Mouse (Mus musculus) limb, embryonic 11.5 days (tissue): ENCODE data around the gene Pole3. TPM values are rescaled to one million over a fixed set of nuclear protein-coding genes. Genes with fewer than 3 reads are reported as not detected.

Experiments
- ATAC-seq: fragments of 200-750 bp; cut with Nextera tagmentation; 2 replicates; pipeline ENCODE4 v1.8.0; 2017; ENCODE audit warnings: low read depth; ENCODE audit not compliant: insufficient number of reproducible peaks, low FRiP score, low TSS enrichment
- DNase-seq: peaks from one replicate; pipeline ENCODE4 v3.0.0-alpha.2; 2015; ENCODE audit warnings: low spot score
- H3K27ac ChIP-seq: fragments of 300-500 bp; sonication (generic); replicated peaks from 2 replicates; pipeline ENCODE4 v1.5.1; 2014; ENCODE audit warnings: low read depth, mild to moderate bottlenecking, low read length
- H3K27me3 ChIP-seq: fragments of 300-500 bp; sonication (generic); 2 replicates; pipeline ENCODE4 v1.6.1; 2014; ENCODE audit warnings: mild to moderate bottlenecking, low read length, mixed read lengths; ENCODE audit not compliant: control insufficient read depth, insufficient read depth
- H3K36me3 ChIP-seq: fragments of 300-500 bp; sonication (generic); 2 replicates; pipeline ENCODE4 v1.6.1; 2014; ENCODE audit warnings: mild to moderate bottlenecking, low read length, moderate library complexity, mixed read lengths; ENCODE audit not compliant: control insufficient read depth, insufficient read depth
- H3K4me1 ChIP-seq: fragments of 300-500 bp; sonication (generic); 2 replicates; pipeline ENCODE4 v1.6.1; 2014; ENCODE audit warnings: low read length, mixed read lengths; ENCODE audit not compliant: control insufficient read depth, insufficient read depth
- H3K4me2 ChIP-seq: fragments of 300-500 bp; sonication (generic); 2 replicates; pipeline ENCODE4 v1.6.1; 2014; ENCODE audit warnings: low read depth, mild to moderate bottlenecking, moderate library complexity; ENCODE audit not compliant: severe bottlenecking
- H3K4me3 ChIP-seq: fragments of 300-500 bp; sonication (generic); 2 replicates; pipeline ENCODE4 v1.5.1; 2014; ENCODE audit warnings: low read depth, low read length
- H3K9ac ChIP-seq: fragments of 300-500 bp; sonication (generic); 2 replicates; pipeline ENCODE4 v1.6.1; 2014; ENCODE audit warnings: mild to moderate bottlenecking, low read length
- H3K9me3 ChIP-seq: fragments of 300-500 bp; sonication (generic); 2 replicates; pipeline ENCODE4 v1.6.1; 2016; ENCODE audit warnings: low read length; ENCODE audit not compliant: control insufficient read depth
- WGBS: fragments of 180-500 bp; shearing (Covaris S2); extraction: QIAGEN DNeasy Blood & Tissue Kit; methylation state at CpG from one replicate; pipeline ENCODE4 v1.1.7; 2014; 5-methylcytosine and 5-hydroxymethylcytosine counted together
- polyA plus RNA-seq: library from polyadenylated mRNA; unstranded; fragments of >200 nt; fragmentation: Nextera tagmentation; extraction: Ambion mirVana; gene quantifications from 2 replicates; pipeline ENCODE4 v1.2.1, GENCODE M21; 2014

Gene Pole3
- 107 and 116 TPM in 2 replicates for polyA plus RNA-seq

GRCm38 (mm10) chr4:62524651-62525488 lies at the start of gene Pole3, which contains the start of gene 4933430I17Rik:
Gene Pole3 (minus strand): TSS chr4:62525068.
Gene 4933430I17Rik (plus strand): TSS chr4:62525369.
- under 1% methylated on average over 59 of the region's 59 CpGs for WGBS
- peak within 1 kb of the TSS; percentile 84 for H3K4me2 ChIP-seq
- no peaks in the 10 kb centered on the region for H3K27me3 ChIP-seq
- peak within 1 kb of the TSS; percentile 89 for H3K9ac ChIP-seq
- DNase-seq, result peak; percentile 98
- peak within 1 kb of the TSS; percentile 80 for H3K27ac ChIP-seq
- H3K36me3 ChIP-seq, result peaks cover 2% of the 10 kb centered on the region; the same call in 1 of the 2 replicates
- peak within 1 kb of the TSS; percentile 68 for H3K4me3 ChIP-seq
- peak; percentile 99 for ATAC-seq
- H3K9me3 ChIP-seq, result no peaks in the 10 kb centered on the region
- peaks cover 9% of the 10 kb centered on the region for H3K4me1 ChIP-seq

- Histone ChIP-seq H3K4me2 (no peak overlapping the region), H3K27ac (no peak overlapping the region), H3K27me3 (no peaks in the 10 kb centered on the region), H3K36me3 (no peaks in the 10 kb centered on the region), H3K9ac (no peak overlapping the region), H3K4me1 (no peaks in the 10 kb centered on the region), H3K9me3 (no peaks in the 10 kb centered on the region), H3K4me3 (no peak overlapping the region)
- ATAC-seq, result no peak
- 66% methylated on average over 5 of the region's 5 CpGs for WGBS
- no peak for DNase-seq
Observed at GRCm38 (mm10) chr4:62570029-62570428, 45.2 kb upstream of the Pole3 start.

- Histone ChIP-seq H3K9me3 (no peaks in the 10 kb centered on the region), H3K36me3 (no peaks in the 10 kb centered on the region), H3K4me2 (no peak overlapping the region), H3K9ac (no peak overlapping the region), H3K4me1 (no peaks in the 10 kb centered on the region), H3K4me3 (no peak overlapping the region), H3K27me3 (no peaks in the 10 kb centered on the region), H3K27ac (no peak overlapping the region)
- DNase-seq (no peak), ATAC-seq (no peak)
- WGBS, result 93% methylated on average over 5 of the region's 5 CpGs
Observed at GRCm38 (mm10) chr4:62569603-62570002, 44.7 kb upstream of the Pole3 start.

- DNase-seq (no peak), ATAC-seq (no peak)
- no peak overlapping the region for H3K27ac ChIP-seq
- WGBS, result 65% methylated on average over 1 of the region's 1 CpGs
- H3K4me3 ChIP-seq, result no peak overlapping the region
- no peak overlapping the region for H3K9ac ChIP-seq
- H3K9me3 ChIP-seq, result no peaks in the 10 kb centered on the region
- no peaks in the 10 kb centered on the region for H3K27me3 ChIP-seq
- H3K4me2 ChIP-seq, result no peak overlapping the region
- no peaks in the 10 kb centered on the region for H3K36me3 ChIP-seq
- no peaks in the 10 kb centered on the region for H3K4me1 ChIP-seq
Observed at GRCm38 (mm10) chr4:62568359-62568758, 43.5 kb upstream of the Pole3 start.

GRCm38 (mm10) chr4:62567696-62568095 lies 42.8 kb upstream of the Pole3 start:
- no peak for ATAC-seq
- H3K27me3 ChIP-seq, result no peaks in the 10 kb centered on the region
- WGBS, result 94% methylated on average over 6 of the region's 6 CpGs

GRCm38 (mm10) chr4:62566530-62566929 lies 41.7 kb upstream of the Pole3 start:
- H3K27me3 ChIP-seq, result no peaks in the 10 kb centered on the region

More at GRCm38 (mm10) chr4:62567696-62568095, 42.8 kb upstream of the Pole3 start:
- no peak overlapping the region for H3K9ac ChIP-seq
- DNase-seq, result no peak
- H3K4me1 ChIP-seq, result no peaks in the 10 kb centered on the region
- no peaks in the 10 kb centered on the region for H3K36me3 ChIP-seq
- H3K4me3 ChIP-seq, result no peak overlapping the region
- H3K9me3 ChIP-seq, result no peaks in the 10 kb centered on the region
- H3K4me2 ChIP-seq, result no peak overlapping the region
- H3K27ac ChIP-seq, result no peak overlapping the region

GRCm38 (mm10) chr4:62562006-62562405 lies 37.1 kb upstream of the Pole3 start:
- Histone ChIP-seq H3K9me3 (no peaks in the 10 kb centered on the region), H3K4me1 (no peaks in the 10 kb centered on the region), H3K9ac (no peak overlapping the region), H3K27ac (no peak overlapping the region), H3K4me2 (no peak overlapping the region), H3K27me3 (no peaks in the 10 kb centered on the region), H3K36me3 (no peaks in the 10 kb centered on the region), H3K4me3 (no peak overlapping the region)
- ATAC-seq, result no peak
- 73% methylated on average over 4 of the region's 4 CpGs for whole genome bisulfite sequencing
- DNase-seq, result no peak

More at GRCm38 (mm10) chr4:62566530-62566929, 41.7 kb upstream of the Pole3 start:
- H3K36me3 ChIP-seq, result no peaks in the 10 kb centered on the region
- H3K4me1 ChIP-seq, result no peaks in the 10 kb centered on the region
- H3K4me3 ChIP-seq, result no peak overlapping the region
- 84% methylated on average over 4 of the region's 4 CpGs for WGBS
- H3K9me3 ChIP-seq, result no peaks in the 10 kb centered on the region
- no peak overlapping the region for H3K27ac ChIP-seq
- no peak overlapping the region for H3K9ac ChIP-seq
- no peak for DNase-seq
- H3K4me2 ChIP-seq, result no peak overlapping the region
- ATAC-seq, result no peak

GRCm38 (mm10) chr4:62561630-62562001 lies 36.7 kb upstream of the Pole3 start:
- ATAC-seq (no peak), DNase-seq (no peak)
- no peak overlapping the region for H3K9ac ChIP-seq
- H3K27me3 ChIP-seq, result no peaks in the 10 kb centered on the region
- H3K4me1 ChIP-seq, result no peaks in the 10 kb centered on the region
- no peak overlapping the region for H3K4me2 ChIP-seq
- no peaks in the 10 kb centered on the region for H3K36me3 ChIP-seq
- no peak overlapping the region for H3K27ac ChIP-seq
- 70% methylated on average over 3 of the region's 3 CpGs for WGBS
- no peaks in the 10 kb centered on the region for H3K9me3 ChIP-seq
- no peak overlapping the region for H3K4me3 ChIP-seq
